9 mouse cellular contexts compared by ENCODE assay signal in the genomic region with DNA sequence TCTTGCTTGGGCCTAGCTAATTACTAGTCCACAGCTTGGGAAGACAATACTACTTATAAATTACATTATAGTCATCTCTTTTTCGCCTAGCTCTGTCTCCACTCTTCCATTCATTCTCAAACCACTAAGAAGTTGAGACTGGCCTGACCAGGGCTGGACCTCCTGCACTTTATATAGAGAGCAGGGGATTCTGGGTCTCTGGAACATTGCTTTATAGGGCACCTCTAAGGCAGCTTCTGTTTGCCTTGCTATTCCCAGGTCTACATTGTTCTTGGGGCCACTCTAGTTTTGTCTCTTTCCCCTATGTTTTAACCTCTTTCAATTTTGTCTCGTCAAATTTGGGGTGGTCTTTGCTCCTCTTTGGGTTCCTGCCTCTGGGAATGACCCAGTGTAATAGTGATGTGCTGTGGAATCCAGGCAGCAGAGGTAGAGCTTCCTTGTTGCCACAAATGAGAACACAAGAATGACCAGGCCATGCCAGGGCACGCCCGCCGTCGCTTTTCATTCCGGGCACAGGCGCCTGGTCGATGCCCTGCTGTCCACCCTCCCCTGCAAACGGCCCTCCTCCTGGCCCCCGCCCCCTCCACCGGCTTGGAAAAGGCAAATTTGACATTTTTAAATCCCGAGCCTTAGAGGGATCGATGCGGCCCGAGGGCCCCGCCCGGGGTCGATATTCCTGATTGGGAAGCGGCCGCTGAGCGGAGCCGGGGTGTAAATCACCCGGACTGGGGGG. TPM values are rescaled to one million over a fixed set of nuclear protein-coding genes. Genes with fewer than 3 reads are reported as not detected.
DNase-seq lines count a peak whose midpoint lies in the region; ATAC-seq lines count a peak whose summit lies in the region.
"Had no signal": no experiment of that assay in that cellular context is flagged by ENCODE, and none has a peak within 500 bp of the region (broad histone marks: within the 10 kb centered on the region; RNA-seq: fewer than 3 reads in every experiment).

No protein-coding gene starts in this region.

- 7% methylated on average over 24 of the region's 24 CpGs for WGBS in heart, embryonic 13.5 days
- 3% methylated on average over 24 of the region's 24 CpGs for WGBS in hindbrain, embryonic 14.5 days
- WGBS in liver, embryonic 16.5 days (ENCODE audit: insufficient replicate concordance), result 5% methylated on average over 24 of the region's 24 CpGs

- no peaks in the 10 kb centered on the region for H3K36me3 ChIP-seq in heart, embryonic 13.5 days
- no peaks in the 10 kb centered on the region for H3K36me3 ChIP-seq in hindbrain, embryonic 14.5 days (replicated peaks; ENCODE audit: control insufficient read depth, insufficient read depth)
- H3K36me3 ChIP-seq in liver, embryonic 16.5 days (ENCODE audit: control insufficient read depth, insufficient read depth), result no peaks in the 10 kb centered on the region

- DNase-seq in heart, adult 11 months, result no peak
- DNase-seq in MN1 (ENCODE audit: low spot score), result peak; percentile 48
- no peak for DNase-seq in hindbrain, embryonic 14.5 days (ENCODE audit: low spot score)
- DNase-seq in right cerebral cortex, postnatal 36 days (ENCODE audit: low spot score in 2 of 2), result no peak
- DNase-seq in adrenal gland, adult 18-20 months (ENCODE audit: low spot score in 2 of 2), result no peak
- DNase-seq: lung, postnatal 10 days had no signal

- peak overlapping the region; percentile 49 for H3K4me3 ChIP-seq in heart, embryonic 13.5 days
- H3K4me3 ChIP-seq in hindbrain, embryonic 14.5 days (replicated peaks; ENCODE audit: low read length), result peak overlapping the region; percentile 37
- peak overlapping the region; percentile 37 for H3K4me3 ChIP-seq in liver, embryonic 16.5 days (ENCODE audit: low read depth, low read length)

- peak overlapping the region; percentile 77 for H3K4me2 ChIP-seq in heart, embryonic 13.5 days
- peak overlapping the region; percentile 76 for H3K4me2 ChIP-seq in hindbrain, embryonic 14.5 days (replicated peaks)
- H3K4me2 ChIP-seq in liver, embryonic 16.5 days (ENCODE audit: low read depth, low read length), result peak overlapping the region; percentile 60

- H3K27me3 ChIP-seq in heart, embryonic 13.5 days (replicated peaks), result peaks cover 86% of the 10 kb centered on the region
- H3K27me3 ChIP-seq in hindbrain, embryonic 14.5 days (ENCODE audit: control insufficient read depth, insufficient read depth, low read length), result peaks cover 78% of the 10 kb centered on the region
- H3K27me3 ChIP-seq in liver, embryonic 16.5 days (ENCODE audit: control insufficient read depth, insufficient read depth, low read depth, low read length), result peaks cover 86% of the 10 kb centered on the region

- peaks cover 52% of the 10 kb centered on the region for H3K4me1 ChIP-seq in heart, embryonic 13.5 days
- H3K4me1 ChIP-seq in hindbrain, embryonic 14.5 days (replicated peaks; ENCODE audit: control insufficient read depth, insufficient read depth, low read length), result peaks cover 51% of the 10 kb centered on the region
- H3K4me1 ChIP-seq in liver, embryonic 16.5 days (ENCODE audit: control insufficient read depth, low read depth, low read length), result peaks cover 22% of the 10 kb centered on the region

- no peak for ATAC-seq in heart, embryonic 13.5 days (ENCODE audit: extremely low read depth, insufficient number of reproducible peaks, low FRiP score, low TSS enrichment)
- no peak for ATAC-seq in hindbrain, embryonic 14.5 days (ENCODE audit: low FRiP score)
- ATAC-seq in liver, embryonic 16.5 days (ENCODE audit: low read depth), result no peak
- no peak for ATAC-seq in CD4-positive, CD25-positive, alpha-beta regulatory T cell, adult 4 months

- peak overlapping the region; percentile 72 for H3K9ac ChIP-seq in heart, embryonic 13.5 days
- H3K9ac ChIP-seq in hindbrain, embryonic 14.5 days, result peak overlapping the region; percentile 49; the same call in 1 of the 2 replicates
- H3K9ac ChIP-seq in liver, embryonic 16.5 days (ENCODE audit: low read depth, low read length), result no peak overlapping the region

- H3K27ac ChIP-seq in heart, embryonic 13.5 days (replicated peaks), result no peak overlapping the region
- no peak overlapping the region for H3K27ac ChIP-seq in hindbrain, embryonic 14.5 days
- H3K27ac ChIP-seq in liver, embryonic 16.5 days (ENCODE audit: low read length), result no peak overlapping the region

- H3K9me3 ChIP-seq in heart, embryonic 13.5 days, result no peaks in the 10 kb centered on the region
- no peaks in the 10 kb centered on the region for H3K9me3 ChIP-seq in hindbrain, embryonic 14.5 days (ENCODE audit: control insufficient read depth, low read length)
- no peaks in the 10 kb centered on the region for H3K9me3 ChIP-seq in liver, embryonic 16.5 days (replicated peaks; ENCODE audit: control insufficient read depth, low read length)

RNA-seq across cellular contexts. Expression of a gene that starts 3.3 kb away (rescaled TPM):
- 1.0 and 1.8 TPM in 2 replicates for polyA plus RNA-seq in heart, embryonic 13.5 days (2015; fragmentation: Nextera tagmentation; extraction: Ambion mirVana)
- polyA plus RNA-seq in hindbrain, embryonic 14.5 days (2014; fragmentation: Nextera tagmentation; extraction: Ambion mirVana), result 0.52 and 1.0 TPM in 2 replicates
- 18.5 and 19.2 TPM in 2 replicates for polyA plus RNA-seq in liver, embryonic 16.5 days (2015; fragmentation: Nextera tagmentation; extraction: Ambion mirVana)
- not detected for polyA plus RNA-seq in CD4-positive, CD25-positive, alpha-beta regulatory T cell, adult 4 months (2017; shearing (Covaris generic))
- 1 to 10 TPM; 2.5 to 8.4 TPM for total RNA-seq in adrenal gland, adult 18-20 months (2021)

RNA-seq across cellular contexts. Expression of a gene that starts 8.6 kb away (rescaled TPM):
- polyA plus RNA-seq in heart, embryonic 13.5 days (2015; fragmentation: Nextera tagmentation; extraction: Ambion mirVana), result 0.16 and 0.25 TPM in 2 replicates
- 4.7 and 6.6 TPM in 2 replicates for polyA plus RNA-seq in hindbrain, embryonic 14.5 days (2014; fragmentation: Nextera tagmentation; extraction: Ambion mirVana)
- not detected in 2 replicates for polyA plus RNA-seq in liver, embryonic 16.5 days (2015; fragmentation: Nextera tagmentation; extraction: Ambion mirVana)
- polyA plus RNA-seq in CD4-positive, CD25-positive, alpha-beta regulatory T cell, adult 4 months (2017; shearing (Covaris generic)), result not detected
- total RNA-seq in adrenal gland, adult 18-20 months (2021), result not detected

RNA-seq across cellular contexts. Expression of a gene that starts 21.9 kb away (rescaled TPM):
- 27.1 and 27.8 TPM in 2 replicates for polyA plus RNA-seq in heart, embryonic 13.5 days (2015; fragmentation: Nextera tagmentation; extraction: Ambion mirVana)
- polyA plus RNA-seq in hindbrain, embryonic 14.5 days (2014; fragmentation: Nextera tagmentation; extraction: Ambion mirVana), result 3.7 and 4.0 TPM in 2 replicates
- polyA plus RNA-seq in liver, embryonic 16.5 days (2015; fragmentation: Nextera tagmentation; extraction: Ambion mirVana), result 13.3 and 15.2 TPM in 2 replicates
- polyA plus RNA-seq in CD4-positive, CD25-positive, alpha-beta regulatory T cell, adult 4 months (2017; shearing (Covaris generic)), result 1 to 10 TPM in 1 of 2 experiments, under 1 TPM in 1; 0.59 to 1.3 TPM
- not detected for total RNA-seq in adrenal gland, adult 18-20 months (2021)

RNA-seq across cellular contexts. Expression of a gene that starts 29.5 kb away (rescaled TPM):
- 31.8 and 34.5 TPM in 2 replicates for polyA plus RNA-seq in heart, embryonic 13.5 days (2015; fragmentation: Nextera tagmentation; extraction: Ambion mirVana)
- 33.7 and 33.8 TPM in 2 replicates for polyA plus RNA-seq in hindbrain, embryonic 14.5 days (2014; fragmentation: Nextera tagmentation; extraction: Ambion mirVana)
- polyA plus RNA-seq in liver, embryonic 16.5 days (2015; fragmentation: Nextera tagmentation; extraction: Ambion mirVana), result 5.5 and 6.0 TPM in 2 replicates
- polyA plus RNA-seq in CD4-positive, CD25-positive, alpha-beta regulatory T cell, adult 4 months (2017; shearing (Covaris generic)), result under 1 TPM in 1 of 2 experiments, not detected in 1; 0.62 TPM
- 10 to 100 TPM; 10.4 to 10.6 TPM for total RNA-seq in adrenal gland, adult 18-20 months (2021)

RNA-seq across cellular contexts. Expression of a gene that starts 41.3 kb away (rescaled TPM):
- polyA plus RNA-seq in heart, embryonic 13.5 days (2015; fragmentation: Nextera tagmentation; extraction: Ambion mirVana), result 0.56 and 1.7 TPM in 2 replicates
- polyA plus RNA-seq in hindbrain, embryonic 14.5 days (2014; fragmentation: Nextera tagmentation; extraction: Ambion mirVana), result 77.9 and 79.5 TPM in 2 replicates
- 0.86 and 1.1 TPM in 2 replicates for polyA plus RNA-seq in liver, embryonic 16.5 days (2015; fragmentation: Nextera tagmentation; extraction: Ambion mirVana)
- not detected for polyA plus RNA-seq in CD4-positive, CD25-positive, alpha-beta regulatory T cell, adult 4 months (2017; shearing (Covaris generic))
- under 1 TPM; 0.51 to 0.56 TPM for total RNA-seq in adrenal gland, adult 18-20 months (2021)
